Mouse (Mus musculus) thymus, adult 18-20 months (tissue): Measurements from ENCODE around the gene Ankfn1.

Experiments used
- DNase-seq, 2 experiments: peaks; one replicate each; pipeline ENCODE4 v3.0.0; 2022; ENCODE audit warnings: mixed read lengths in 2 of 2

The Ankfn1 gene

DNA sequence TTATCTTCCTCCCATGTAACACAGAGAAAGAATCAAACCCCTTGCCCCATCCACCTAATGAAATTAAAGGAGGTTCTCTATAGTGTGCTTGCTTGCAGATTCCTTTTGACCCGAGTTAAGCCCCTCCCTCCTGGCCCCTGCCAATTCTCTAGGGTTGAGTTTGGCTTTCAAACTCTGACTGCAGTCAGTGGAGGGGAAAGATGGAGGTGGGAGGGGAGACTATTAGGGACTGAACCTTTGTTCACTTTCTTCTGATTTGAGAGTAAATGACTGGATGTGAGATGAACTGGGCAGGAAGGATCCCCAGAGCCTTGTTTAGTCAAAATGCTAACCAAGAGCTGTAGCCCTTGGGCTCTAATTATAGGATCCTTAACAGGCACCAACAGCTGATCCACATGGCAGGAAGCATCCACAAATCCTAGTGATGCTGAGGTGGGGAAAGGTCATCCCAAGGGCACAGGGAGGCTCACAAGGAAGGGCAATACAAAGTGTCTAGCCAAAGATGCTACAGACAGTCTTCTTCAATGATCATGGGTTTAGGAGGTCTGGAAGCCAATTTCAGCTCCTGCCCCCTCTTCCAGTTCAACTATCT is 103.4 kb downstream of the Ankfn1 start:
- DNase-seq: no peak

DNA sequence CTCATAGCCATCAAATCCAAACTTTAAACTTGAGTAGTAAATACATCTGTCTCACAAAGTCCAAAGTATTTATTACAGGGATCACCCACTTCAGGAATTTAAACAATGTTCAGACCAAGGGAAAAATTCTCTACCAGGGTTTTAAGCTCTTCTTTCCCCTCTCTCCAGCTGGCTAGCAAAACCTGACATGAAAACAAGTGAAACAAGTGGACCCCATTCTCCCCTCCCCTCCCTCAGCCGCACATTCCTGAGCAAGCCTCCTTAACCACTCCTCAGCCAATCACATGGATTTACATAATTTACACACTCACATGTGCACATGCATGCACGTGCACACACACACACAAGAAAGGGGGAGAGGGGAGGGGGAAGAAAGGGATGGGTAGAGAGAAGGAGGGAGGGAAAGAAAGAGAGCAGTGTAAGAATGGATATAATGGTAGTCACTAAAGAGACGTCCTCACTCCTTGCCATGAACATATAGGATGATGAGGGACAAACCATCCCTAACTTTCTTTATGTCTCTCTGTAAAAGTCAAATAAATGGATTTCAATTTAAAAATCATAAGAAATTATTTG is 104.9 kb downstream of the Ankfn1 start:
- no peak for DNase-seq

DNA sequence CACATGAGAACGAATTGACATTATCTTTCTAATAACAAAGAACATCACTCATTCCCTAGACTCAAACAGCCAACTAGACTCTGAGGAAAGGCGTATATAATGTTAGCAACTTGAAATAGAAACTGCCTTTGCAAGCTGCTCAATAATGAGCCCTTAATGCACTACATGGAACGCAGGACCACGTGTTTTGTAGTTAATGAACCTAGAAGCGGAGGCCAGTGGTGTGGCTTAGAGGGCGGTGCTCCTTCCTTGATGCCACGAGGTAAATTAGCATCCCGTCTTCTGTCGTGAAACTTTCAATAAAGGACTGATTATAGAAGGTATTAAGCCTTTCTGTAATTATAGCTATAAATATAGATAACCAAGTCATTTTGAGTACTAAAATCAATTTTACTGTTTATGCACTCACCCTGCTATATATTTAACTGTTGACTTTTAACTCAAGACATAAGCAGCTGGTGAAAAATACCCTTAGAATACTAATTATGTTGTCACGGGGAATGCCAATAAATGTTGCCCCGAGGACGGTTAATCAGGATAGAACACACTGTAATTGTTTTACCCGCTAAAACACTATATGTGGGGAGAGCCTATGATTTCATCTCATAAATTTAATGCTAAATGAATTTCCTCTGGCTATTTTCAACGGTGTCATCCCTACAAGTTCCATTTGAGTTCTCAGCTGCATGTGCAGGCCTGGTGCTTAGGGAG is 112.1 kb downstream of the Ankfn1 start:
- no peak for DNase-seq

DNA sequence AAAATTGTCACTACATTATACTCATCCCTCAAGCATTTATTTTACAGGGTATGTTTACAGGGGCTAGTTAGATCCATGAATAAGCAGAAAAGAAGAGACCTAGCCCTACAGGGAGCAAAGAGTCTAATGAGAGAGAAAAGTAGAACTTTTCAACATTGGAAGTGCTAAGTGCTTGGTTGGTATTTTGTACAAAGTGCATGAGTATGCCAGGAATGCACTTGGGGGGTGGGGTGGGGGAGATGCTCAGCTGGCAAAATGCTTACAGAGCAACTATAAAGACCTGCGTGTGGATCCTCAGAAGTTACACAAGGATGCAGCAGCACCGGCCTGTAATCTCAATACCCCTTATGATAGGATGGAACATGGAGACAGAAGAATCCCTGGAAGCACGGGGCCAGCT is 118.4 kb downstream of the Ankfn1 start:
- DNase-seq: no peak

DNA sequence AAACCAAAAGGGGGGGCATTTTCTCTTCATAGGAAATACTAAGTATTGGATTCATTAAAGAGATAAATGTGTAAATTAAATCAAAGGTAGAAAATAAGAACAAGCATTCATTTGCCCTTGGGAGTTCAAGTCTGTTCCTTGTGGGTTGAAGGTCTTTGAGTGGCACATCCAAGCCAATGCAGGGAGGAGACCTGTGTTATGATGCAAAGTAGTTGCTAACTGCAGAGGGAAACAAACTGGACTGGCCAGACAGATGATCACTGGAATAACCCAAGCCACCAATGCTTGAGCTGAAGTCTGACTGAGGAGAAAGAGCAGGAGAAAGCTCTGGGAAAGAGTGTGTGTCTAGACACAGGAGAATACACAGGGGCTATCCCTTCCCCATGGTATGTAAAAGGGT is 120.9 kb downstream of the Ankfn1 start:
- DNase-seq: no peak

DNA sequence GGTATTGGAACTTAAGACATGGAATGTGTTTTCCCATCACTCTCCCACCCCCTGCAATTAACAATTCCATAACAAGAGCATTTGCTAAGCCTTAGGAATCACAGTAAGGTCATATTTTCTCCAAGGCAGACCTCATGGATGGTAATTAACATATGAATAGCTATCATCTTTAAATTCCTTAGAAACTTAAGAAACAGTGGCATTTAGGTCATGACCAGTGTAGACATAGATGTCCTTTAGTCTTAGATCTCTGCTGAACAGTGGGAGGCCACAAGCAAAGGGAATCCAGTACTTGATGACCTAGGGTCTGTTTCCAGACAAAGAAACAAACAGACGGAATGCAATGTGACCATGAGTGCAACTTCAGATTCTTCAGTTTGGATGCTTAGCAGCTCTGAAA is 141.7 kb downstream of the Ankfn1 start:
- no peak for DNase-seq

DNA sequence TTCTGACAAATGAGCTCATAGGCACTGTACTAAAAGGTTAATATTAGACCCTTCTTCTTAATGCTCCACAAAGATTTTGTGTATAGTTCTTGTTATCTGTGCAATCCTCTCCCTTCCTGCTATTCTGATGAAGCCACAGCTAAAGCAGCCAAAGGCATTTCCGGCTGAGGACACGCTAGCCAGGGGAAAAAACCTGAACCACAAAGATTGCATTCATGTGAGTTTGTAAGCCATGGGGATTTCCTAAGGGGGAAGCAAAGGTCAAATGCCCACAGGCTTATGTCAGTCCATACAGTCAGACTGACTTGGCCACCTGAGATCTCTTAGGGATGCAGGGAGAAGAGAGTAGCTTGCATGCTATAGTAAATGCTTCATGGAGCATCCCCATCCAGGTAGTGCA is 146.1 kb downstream of the Ankfn1 start:
- DNase-seq: no peak

DNA sequence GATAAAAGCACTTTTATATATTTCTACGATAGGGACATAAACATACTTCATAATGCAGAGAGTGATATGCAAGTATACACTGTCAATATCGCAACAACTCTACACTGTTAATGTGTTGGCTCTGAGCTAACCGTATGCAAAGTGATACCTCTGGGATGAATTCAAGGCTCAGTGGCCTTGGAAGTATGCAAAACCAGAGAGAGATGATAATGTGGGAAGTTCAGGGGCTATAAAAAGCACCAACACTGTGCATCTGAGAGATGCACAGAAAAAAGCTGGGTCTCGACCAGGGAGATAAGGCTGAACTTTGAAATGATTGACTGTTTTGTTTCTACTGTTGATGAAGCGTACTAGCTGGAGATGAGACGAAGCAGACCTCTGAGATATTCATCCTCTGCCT is 148.9 kb downstream of the Ankfn1 start:
- DNase-seq: no peak

DNA sequence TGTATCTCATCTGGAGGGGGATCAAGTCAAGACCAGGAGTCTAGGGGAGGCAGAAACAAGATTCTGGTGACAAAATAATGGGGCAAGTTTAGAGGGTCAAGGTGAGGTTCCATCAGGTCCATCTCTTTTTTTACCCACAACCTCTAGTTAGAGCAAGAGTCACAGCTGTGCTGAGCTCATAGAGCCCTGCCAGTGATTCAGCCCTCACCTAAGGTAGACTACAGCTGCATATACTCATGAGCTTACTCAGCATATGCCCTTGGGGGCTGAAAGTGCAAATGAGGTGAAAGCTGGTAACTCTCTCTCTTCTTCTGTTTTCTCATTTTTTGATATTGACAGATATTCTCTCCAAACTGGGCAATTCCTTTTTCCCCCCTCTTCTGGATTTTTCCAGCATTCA is 150.2 kb downstream of the Ankfn1 start:
- no peak for DNase-seq

DNA sequence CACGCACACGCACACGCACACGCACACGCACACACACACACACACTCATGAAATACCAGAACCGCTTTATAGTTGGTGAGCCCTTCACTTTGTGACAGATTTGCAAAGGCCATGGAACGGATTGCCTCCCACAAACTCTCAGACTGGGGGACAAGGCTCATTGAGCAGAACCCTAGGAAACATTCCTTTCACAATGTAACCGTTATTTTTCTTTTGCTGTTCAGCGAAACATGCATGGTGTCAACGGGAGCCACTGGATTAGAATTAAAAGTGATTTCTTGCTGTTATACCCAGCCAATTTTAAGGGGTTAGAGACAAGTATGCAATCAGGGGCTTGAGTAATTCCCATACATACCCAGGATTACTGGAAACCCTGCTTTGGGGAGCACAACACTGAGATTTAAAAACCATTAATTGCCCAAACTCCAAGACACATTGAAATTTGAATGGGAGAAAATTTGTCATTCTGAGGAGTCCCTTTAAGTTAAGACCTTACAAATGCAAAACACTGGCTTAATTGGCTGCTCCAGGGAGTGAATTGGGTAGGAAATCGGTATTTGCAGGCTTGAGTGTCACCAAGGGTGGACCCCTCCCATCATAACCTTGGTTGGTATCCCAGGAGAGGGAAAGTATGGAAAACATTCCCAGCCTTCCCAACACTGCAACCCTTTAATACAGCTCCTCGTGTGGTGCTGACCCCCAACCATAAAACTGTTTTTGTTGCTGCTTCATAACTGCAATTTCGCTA is 153.6 kb downstream of the Ankfn1 start:
- no peak for DNase-seq

DNA sequence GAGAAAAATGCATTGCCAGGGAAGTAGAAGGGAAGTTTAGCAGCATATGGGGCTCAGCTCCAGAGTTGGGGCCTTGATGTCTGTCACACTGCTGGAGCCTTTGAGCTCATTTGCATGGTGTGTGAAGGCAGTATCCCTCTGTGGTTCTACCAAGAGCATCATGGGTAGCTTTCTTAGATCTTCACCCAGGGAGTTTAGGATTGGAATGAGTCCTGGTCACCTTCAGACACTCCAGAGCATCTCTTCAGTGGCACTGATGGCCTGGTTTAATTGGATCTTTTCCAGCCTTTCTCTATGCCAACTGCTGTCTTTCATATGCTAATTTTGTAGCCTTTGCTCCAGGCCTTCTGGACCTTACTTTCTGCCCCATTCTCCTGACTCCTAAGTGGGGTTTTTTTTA is 157.5 kb downstream of the Ankfn1 start:
- DNase-seq: no peak

DNA sequence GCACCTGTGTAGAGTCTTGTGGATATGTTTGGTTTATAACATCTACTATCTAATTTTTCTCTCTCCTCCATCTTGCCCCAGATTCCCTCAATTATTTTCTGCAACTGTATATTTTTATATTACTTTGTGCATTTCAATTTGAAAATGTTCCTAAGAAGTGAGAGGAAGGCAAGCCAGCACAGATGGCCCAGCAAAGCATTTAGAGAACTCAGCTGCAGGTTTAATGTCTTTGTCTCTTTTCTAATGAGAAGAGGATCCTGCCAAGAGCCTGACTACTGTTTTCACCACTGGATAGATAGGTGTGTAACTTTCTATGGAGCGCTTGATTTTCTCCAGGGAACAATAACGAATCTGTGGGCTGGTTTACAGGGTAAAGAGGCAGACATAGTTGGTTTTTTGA is 161.6 kb downstream of the Ankfn1 start:
- no peak for DNase-seq

DNA sequence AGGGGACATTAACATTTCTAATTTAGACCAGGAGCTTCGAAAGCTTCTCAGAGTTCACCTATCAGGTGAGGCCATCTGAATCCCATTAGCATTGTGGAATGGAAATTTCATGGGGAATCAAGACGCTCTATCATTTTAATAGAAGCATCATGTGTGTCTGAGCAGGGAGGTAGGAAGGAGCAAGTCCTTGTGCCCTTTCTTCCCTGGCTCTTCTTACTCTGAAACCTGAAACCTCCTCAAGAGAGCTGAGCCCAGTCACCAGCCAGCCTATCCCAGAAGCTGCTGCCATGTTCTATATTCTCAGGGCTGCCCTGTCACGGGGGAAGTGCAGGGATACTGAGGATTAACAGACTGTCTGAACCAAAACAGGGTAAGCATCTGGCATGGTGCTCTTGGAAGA is 165.9 kb downstream of the Ankfn1 start:
- no peak for DNase-seq

DNA sequence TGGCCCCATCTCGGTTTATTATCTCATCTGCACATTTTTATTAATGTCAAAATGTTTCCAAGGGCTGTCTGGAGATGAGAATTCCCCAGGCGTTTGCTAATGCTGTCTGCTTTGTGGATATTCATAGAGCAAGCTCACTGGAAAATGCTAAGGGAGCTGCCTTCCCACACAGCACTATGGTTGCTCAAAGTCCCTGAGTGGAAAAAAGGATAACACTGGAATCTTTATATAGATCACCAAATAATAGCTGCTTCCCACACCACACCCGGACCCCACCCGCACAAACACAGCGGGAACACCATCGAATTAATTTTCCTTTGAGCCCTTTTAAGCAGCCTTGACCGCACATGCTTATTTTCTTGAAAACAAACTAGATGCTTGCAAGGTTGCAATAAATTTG is 169.4 kb downstream of the Ankfn1 start:
- DNase-seq: no peak

DNA sequence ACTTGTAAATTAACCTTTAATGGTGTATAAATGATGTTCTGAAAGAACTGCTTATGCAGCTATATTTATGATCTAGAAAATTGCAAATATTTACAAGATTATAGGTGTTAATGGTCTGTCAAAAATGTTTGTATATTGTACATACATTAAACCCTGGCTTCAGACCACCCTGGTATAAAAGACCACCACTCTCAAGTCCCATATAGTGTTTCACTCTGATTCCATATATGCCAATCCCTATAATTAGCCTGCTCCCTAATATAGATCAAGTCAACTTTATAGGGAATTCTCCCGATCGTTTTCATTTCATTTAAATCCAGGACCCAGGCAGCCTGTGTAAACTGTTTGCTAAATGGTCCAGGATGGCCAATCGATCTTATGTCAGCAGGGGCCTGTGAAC is 170.2 kb downstream of the Ankfn1 start:
- no peak for DNase-seq

DNA sequence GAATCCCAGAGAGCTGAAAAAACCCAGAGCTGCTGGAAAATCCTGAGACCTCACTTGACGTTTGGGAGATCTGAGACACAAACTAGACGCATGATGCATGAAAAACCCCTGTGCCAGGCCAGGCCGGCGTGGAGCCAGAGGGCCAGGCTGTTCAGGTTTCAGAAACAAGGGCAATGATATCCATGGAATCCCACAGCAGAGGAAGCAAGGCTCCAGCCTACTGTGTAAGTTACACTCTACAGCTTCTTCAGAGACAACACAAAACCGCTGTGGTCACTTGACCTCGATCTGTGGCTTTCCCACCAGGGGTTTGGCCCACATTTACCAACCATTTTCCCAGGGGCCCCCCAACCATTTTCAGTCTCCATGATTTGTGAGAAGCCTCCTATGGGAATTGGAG is 171.1 kb downstream of the Ankfn1 start:
- DNase-seq: no peak

DNA sequence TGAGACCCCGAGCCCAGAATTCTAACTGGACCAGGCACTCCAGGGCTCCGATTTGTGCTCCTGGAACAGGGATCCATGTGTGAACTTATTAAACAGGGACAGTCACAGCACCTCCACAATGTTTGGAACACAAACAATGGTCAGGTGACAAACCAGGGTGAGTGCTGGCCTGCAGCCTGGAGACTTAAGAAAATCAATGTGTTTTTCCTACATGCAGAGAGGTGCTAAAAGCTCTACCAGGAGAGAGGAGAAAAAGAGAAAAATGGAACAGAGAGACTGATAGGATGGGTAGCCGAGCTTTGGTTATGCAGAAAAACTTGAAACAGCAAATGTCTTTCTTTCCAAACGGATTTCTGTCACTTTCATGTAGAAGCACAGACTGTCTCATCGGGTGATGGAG is 174.5 kb downstream of the Ankfn1 start:
- DNase-seq: no peak

DNA sequence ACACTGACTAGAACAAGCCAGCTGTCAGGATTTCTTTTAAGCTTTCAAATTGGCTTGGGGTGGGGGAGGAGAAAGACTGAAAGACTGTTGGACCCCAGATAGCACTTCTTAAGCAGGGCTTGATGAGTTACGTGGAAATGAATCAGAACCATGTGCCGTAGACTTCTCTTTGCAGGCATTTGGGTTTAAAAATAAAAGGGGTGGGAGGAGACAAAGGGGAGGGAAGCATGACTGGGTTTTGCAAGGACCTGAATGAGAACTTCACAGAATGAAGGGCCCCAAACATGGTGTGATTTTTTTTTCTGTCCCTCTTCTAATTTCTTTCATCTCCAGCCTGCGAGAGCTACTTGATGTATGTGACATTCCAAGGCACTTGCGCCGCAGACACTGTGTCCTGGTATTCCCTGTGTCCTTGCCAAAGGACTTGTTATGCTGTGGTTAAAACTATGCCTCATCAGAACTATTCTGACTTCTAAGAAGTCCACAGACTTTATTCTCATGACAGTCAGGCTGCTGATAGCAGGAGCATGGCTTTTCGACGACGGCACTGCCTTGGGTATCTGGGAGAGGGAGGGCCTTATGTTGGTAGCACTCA is 176.4 kb downstream of the Ankfn1 start:
- no peak for DNase-seq

DNA sequence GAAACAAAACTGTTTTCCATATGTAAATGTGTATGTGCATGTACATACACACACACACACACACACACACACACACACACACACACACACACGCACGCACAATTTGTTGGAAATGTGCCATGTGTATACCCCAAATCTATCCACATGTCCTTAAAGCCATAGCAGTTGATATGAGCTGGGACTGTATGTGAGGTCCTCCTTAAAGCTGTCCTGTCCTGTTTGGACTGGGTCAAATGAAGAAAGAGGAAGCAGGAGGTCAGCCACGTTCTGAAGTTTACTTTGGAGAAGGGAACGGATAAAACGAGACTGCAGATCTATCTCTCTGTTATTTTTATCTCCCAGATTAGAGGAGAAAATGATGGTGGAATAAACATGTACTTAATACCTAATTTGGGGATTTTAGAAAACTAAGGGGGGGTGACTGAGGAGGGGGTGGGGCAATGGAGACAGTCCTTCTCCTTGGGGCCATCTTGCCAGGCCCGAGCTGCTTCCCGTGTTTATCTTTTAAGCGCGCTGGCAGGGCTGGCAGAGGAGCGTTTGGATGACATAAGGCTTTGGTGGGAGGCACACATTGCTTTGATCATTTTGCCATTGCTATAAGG is 187.1 kb downstream of the Ankfn1 start:
- no peak for DNase-seq

DNA sequence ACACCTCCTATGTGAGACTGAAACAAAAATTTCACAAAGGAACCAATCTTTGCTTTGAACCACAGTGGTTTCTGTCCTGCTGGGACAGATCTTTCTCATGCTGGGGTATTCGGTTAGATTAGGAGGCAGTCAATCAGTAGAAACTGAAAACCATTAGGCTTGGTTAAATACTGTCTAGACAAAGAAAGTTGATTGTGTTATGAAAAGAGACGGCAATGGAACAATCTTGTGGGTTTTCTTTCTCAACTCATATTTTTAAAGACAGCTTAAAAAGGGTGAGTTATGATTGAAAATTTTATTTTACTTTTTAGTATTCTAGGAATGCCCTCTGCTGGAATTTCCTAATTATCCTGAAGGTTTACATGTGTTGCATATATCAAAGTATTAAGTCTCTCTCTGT is 191.1 kb downstream of the Ankfn1 start:
- DNase-seq: no peak

DNA sequence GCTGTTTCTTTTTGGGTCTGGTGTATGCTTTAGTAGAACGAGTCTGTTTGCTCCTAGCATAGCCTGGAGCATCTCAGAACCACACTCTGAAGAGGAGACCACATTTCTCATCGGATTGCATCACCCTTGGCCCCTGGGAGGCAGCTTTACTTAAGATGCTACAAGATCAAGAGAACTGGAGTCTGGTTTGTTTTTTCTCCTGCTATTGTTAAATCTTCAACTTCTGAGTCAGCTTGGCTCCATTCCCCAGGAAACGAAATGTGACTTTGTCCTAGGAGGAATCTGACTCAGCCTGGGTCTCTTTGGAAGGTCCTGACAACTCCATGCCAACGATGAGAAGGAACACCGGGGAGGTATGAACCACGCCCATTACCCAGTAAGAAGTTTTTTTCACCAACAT is 197.6 kb downstream of the Ankfn1 start:
- DNase-seq: no peak

DNA sequence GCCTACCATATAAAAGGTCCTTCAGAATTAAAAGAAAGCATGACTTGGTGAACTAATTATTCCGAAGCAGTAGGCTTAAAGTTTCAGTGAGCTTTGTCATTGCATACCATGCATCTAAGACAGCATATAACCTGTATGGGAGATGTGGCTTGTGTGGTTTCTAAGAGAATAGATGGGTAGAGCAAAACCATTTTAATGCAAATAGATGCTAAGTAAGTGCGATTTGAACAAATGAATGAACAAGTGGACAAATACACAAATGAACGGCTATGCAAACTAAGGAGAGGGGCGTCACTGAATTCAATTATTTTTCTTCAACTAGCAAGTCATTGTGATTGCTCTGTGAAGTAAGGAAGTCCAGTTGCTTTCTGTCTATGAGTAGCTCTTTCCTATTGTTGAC is 198.3 kb downstream of the Ankfn1 start:
- no peak for DNase-seq

DNA sequence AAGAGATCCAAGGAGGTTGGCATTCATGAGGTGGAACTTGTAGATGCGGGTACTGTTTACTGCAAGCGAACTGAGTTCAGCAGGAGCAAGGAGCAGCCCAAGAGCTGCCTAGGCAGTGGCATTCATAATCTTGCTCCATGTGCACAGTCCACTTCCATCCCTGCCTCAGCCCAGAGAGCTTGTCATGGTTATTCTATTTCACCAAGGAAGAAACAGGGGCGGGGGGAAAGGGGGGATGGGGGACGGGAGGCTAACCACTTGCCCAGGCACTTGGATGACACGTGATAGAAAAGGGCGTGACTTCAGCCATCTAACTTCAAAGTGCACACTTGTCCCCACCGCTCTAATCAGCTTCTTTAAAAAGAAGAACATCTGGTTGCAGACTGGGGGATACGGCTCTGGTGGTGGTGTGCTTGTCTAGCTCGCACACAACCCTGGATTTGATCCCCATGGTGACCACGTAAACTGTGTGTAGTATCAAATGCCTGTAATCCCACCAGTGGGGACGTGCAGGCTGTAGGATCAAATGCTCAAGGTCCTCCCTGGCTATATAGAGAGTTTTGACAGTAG is 203.1 kb downstream of the Ankfn1 start:
- no peak for DNase-seq
